Mouse (Mus musculus): Measurements from ENCODE around the gene Zfr2. TPM values are rescaled to one million over a fixed set of nuclear protein-coding genes. Genes with fewer than 3 reads are reported as not detected.

Gene Zfr2
- total and polyA plus RNA-seq, 3 experiments, result 0.81 to 1.4 TPM; not detected in 1

- peaks cover 0 to 8% of the 10 kb centered on the region in 2 experiments; a peak in 2 of 4 replicates for H3K4me1 ChIP-seq (ENCODE audit: control insufficient read depth in 1 of 2, insufficient read depth in 2 of 2, low read length in 2 of 2)
- H3K79me2 ChIP-seq (ENCODE audit: control insufficient read depth, insufficient read depth, low read length, poor library complexity), result no peaks in the 10 kb centered on the region
- no peak overlapping the region for H3K27ac ChIP-seq (ENCODE audit: control insufficient read depth, low read depth, low read length)
- TF ChIP-seq RAD21 (IDR thresholded peaks at IDR 0.05; ENCODE audit: low read depth, low read length) (peak; percentile 50), MXI1 (IDR thresholded peaks at IDR 0.05; ENCODE audit: low read depth, low read length) (no peak), SMC3 (IDR thresholded peaks at IDR 0.05; ENCODE audit: low read depth, low read length) (peak; percentile 34; the same call in 1 of the 2 replicates), CHD2 (IDR thresholded peaks at IDR 0.05; ENCODE audit: low read length) (no peak), POLR2AphosphoS2 (IDR thresholded peaks at IDR 0.05; ENCODE audit: low read length) (no peak), E2F4 (IDR thresholded peaks at IDR 0.05; ENCODE audit: borderline replicate concordance, low read depth, low read length) (no peak), POLR2A (IDR thresholded peaks at IDR 0.05; ENCODE audit: control insufficient read depth in 1 of 2, insufficient read depth in 1 of 2, low read depth in 1 of 2, low read length in 2 of 2, poor library complexity in 1 of 2) (peak in 1 of 2 experiments; percentile 45; a peak in 1 of 4 replicates), CTCF (IDR thresholded peaks at IDR 0.05 in 2 of 3, conservative IDR thresholded peaks at IDR 0.05 in 1 of 3; ENCODE audit: control insufficient read depth in 1 of 3, insufficient read depth in 1 of 3, low read depth in 2 of 3, low read length in 3 of 3, poor library complexity in 1 of 3, severe bottlenecking in 1 of 3) (peak; percentile 82 to 90 (median 88)), MAZ (IDR thresholded peaks at IDR 0.05; ENCODE audit: low read depth, low read length) (no peak), ELF1 (IDR thresholded peaks at IDR 0.05; ENCODE audit: low read depth, low read length) (peak; percentile 66; the same call in 1 of the 2 replicates), HCFC1 (IDR thresholded peaks at IDR 0.05; ENCODE audit: low read depth, low read length) (peak; percentile 50; the same call in 1 of the 2 replicates), TAL1 (IDR thresholded peaks at IDR 0.05; ENCODE audit: low read length) (no peak), ZMIZ1 (IDR thresholded peaks at IDR 0.05; ENCODE audit: low read depth, low read length) (no peak), MYB (IDR thresholded peaks at IDR 0.05; ENCODE audit: low read depth, low read length) (no peak)
- peak overlapping the region; percentile 16; the same call in 1 of the 2 replicates for H3K9ac ChIP-seq (ENCODE audit: control insufficient read depth, low read depth, low read length, poor library complexity, severe bottlenecking)
- H3K36me3 ChIP-seq (ENCODE audit: control insufficient read depth in 1 of 2, insufficient read depth in 2 of 2, low read length in 2 of 2), result peaks cover 0 to 2% of the 10 kb centered on the region in 2 experiments; a peak in 1 of 4 replicates
- no peaks in the 10 kb centered on the region for H3K27me3 ChIP-seq (ENCODE audit: control insufficient read depth in 1 of 2, insufficient read depth in 2 of 2, low read length in 2 of 2)
- H3K9me3 ChIP-seq (replicated peaks; ENCODE audit: insufficient read depth, low read length), result no peaks in the 10 kb centered on the region
- H3K4me3 ChIP-seq (ENCODE audit: control insufficient read depth in 1 of 2, insufficient read depth in 1 of 2, low read depth in 2 of 2, low read length in 2 of 2), result no peak overlapping the region
- DNase-seq (ENCODE audit: low read depth, low spot score), result peak; percentile 81
Observed at GRCm38 (mm10) chr10:81244595-81244994, 11.6 kb downstream of the Zfr2 start.

GRCm38 (mm10) chr10:81245166-81245565 lies 12.2 kb downstream of the Zfr2 start:
- Histone ChIP-seq H3K4me1 (ENCODE audit: control insufficient read depth in 1 of 2, insufficient read depth in 2 of 2, low read length in 2 of 2) (peaks cover 0 to 8% of the 10 kb centered on the region in 2 experiments; a peak in 2 of 4 replicates), H3K27ac (ENCODE audit: control insufficient read depth, low read depth, low read length) (no peak overlapping the region), H3K79me2 (ENCODE audit: control insufficient read depth, insufficient read depth, low read length, poor library complexity) (no peaks in the 10 kb centered on the region), H3K27me3 (ENCODE audit: control insufficient read depth in 1 of 2, insufficient read depth in 2 of 2, low read length in 2 of 2) (no peaks in the 10 kb centered on the region), H3K9ac (ENCODE audit: control insufficient read depth, low read depth, low read length, poor library complexity, severe bottlenecking) (peak overlapping the region; percentile 16; the same call in 1 of the 2 replicates), H3K9me3 (replicated peaks; ENCODE audit: insufficient read depth, low read length) (no peaks in the 10 kb centered on the region), H3K36me3 (ENCODE audit: control insufficient read depth in 1 of 2, insufficient read depth in 2 of 2, low read length in 2 of 2) (peaks cover 0 to 2% of the 10 kb centered on the region in 2 experiments; a peak in 1 of 4 replicates), H3K4me3 (ENCODE audit: control insufficient read depth in 1 of 2, insufficient read depth in 1 of 2, low read depth in 2 of 2, low read length in 2 of 2) (no peak overlapping the region)
- no peak for TF ChIP-seq MAX (IDR thresholded peaks at IDR 0.05; ENCODE audit: low read length)
- no peak for DNase-seq (ENCODE audit: low read depth, low spot score)

GRCm38 (mm10) chr10:81247804-81248203 lies 14.8 kb downstream of the Zfr2 start:
- no peak for DNase-seq (ENCODE audit: low read depth, low spot score)
- Histone ChIP-seq H3K4me1 (ENCODE audit: control insufficient read depth in 1 of 2, insufficient read depth in 2 of 2, low read length in 2 of 2) (peaks cover 0 to 8% of the 10 kb centered on the region in 2 experiments; a peak in 2 of 4 replicates), H3K79me2 (ENCODE audit: control insufficient read depth, insufficient read depth, low read length, poor library complexity) (no peaks in the 10 kb centered on the region), H3K9ac (ENCODE audit: control insufficient read depth, low read depth, low read length, poor library complexity, severe bottlenecking) (no peak overlapping the region), H3K27ac (ENCODE audit: control insufficient read depth, low read depth, low read length) (no peak overlapping the region), H3K4me3 (ENCODE audit: control insufficient read depth in 1 of 2, insufficient read depth in 1 of 2, low read depth in 2 of 2, low read length in 2 of 2) (no peak overlapping the region), H3K9me3 (replicated peaks; ENCODE audit: insufficient read depth, low read length) (no peaks in the 10 kb centered on the region), H3K36me3 (ENCODE audit: control insufficient read depth in 1 of 2, insufficient read depth in 2 of 2, low read length in 2 of 2) (peaks cover 0 to 2% of the 10 kb centered on the region in 2 experiments; a peak in 1 of 4 replicates), H3K27me3 (ENCODE audit: control insufficient read depth in 1 of 2, insufficient read depth in 2 of 2, low read length in 2 of 2) (no peaks in the 10 kb centered on the region)
- TF ChIP-seq RAD21 (IDR thresholded peaks at IDR 0.05; ENCODE audit: low read depth, low read length) (no peak), POLR2AphosphoS2 (IDR thresholded peaks at IDR 0.05; ENCODE audit: low read length) (no peak), SIN3A (IDR thresholded peaks at IDR 0.05; ENCODE audit: low read length) (no peak), EP300 (IDR thresholded peaks at IDR 0.05; ENCODE audit: low read depth in 1 of 2, low read length in 2 of 2) (no peak), ZNF384 (IDR thresholded peaks at IDR 0.05; ENCODE audit: low read depth, low read length) (no peak), USF2 (IDR thresholded peaks at IDR 0.05; ENCODE audit: borderline replicate concordance in 1 of 2, insufficient read depth in 1 of 2, low read depth in 1 of 2, low read length in 2 of 2) (no peak), RCOR1 (IDR thresholded peaks at IDR 0.05; ENCODE audit: low read depth, low read length) (no peak), ELF1 (IDR thresholded peaks at IDR 0.05; ENCODE audit: low read depth, low read length) (no peak)

Measured in MEL (cell line).